Comparison of ENCODE assay signal across 10 mouse cellular contexts in genomic region chr14:51915030-51915429, GRCm38 (mm10). TPM values are rescaled to one million over a fixed set of nuclear protein-coding genes. Genes with fewer than 3 reads are reported as not detected.
DNase-seq lines count a peak whose midpoint lies in the region; ATAC-seq and TF ChIP-seq lines count a peak whose summit lies in the region.
"Had no signal": no experiment of that assay in that cellular context is flagged by ENCODE, and none has a peak within 500 bp of the region (broad histone marks: within the 10 kb centered on the region; RNA-seq: fewer than 3 reads in every experiment).

No protein-coding gene starts in this region.

- H3K36me3 ChIP-seq in lung, embryonic 14.5 days (ENCODE audit: insufficient read depth): no peaks in the 10 kb centered on the region
- H3K36me3 ChIP-seq in heart, embryonic 10.5 days: peaks cover 12% of the 10 kb centered on the region
- H3K36me3 ChIP-seq in neural tube, embryonic 14.5 days (ENCODE audit: control insufficient read depth, insufficient read depth, low read length): no peaks in the 10 kb centered on the region
- 0 out of 2 replicates have a peak, but pooled peaks cover 5% of the 10 kb centered on the region for H3K36me3 ChIP-seq in intestine, postnatal 0 days (ENCODE audit: control insufficient read depth, insufficient read depth)

- no peaks in the 10 kb centered on the region for H3K9me3 ChIP-seq in lung, embryonic 14.5 days (ENCODE audit: low read depth, low read length)
- no peaks in the 10 kb centered on the region for H3K9me3 ChIP-seq in heart, embryonic 10.5 days
- no peaks in the 10 kb centered on the region for H3K9me3 ChIP-seq in neural tube, embryonic 14.5 days (ENCODE audit: control insufficient read depth, low read length)
- H3K9me3 ChIP-seq in intestine, postnatal 0 days (ENCODE audit: control insufficient read depth): no peaks in the 10 kb centered on the region

- 0 out of 2 replicates have a peak overlapping the region, but pooled peaks have one; percentile 22 for H3K27ac ChIP-seq in lung, embryonic 14.5 days (ENCODE audit: low read depth)
- peak overlapping the region; percentile 90 for H3K27ac ChIP-seq in heart, embryonic 10.5 days
- H3K27ac ChIP-seq in neural tube, embryonic 14.5 days (ENCODE audit: low read depth, low read length): peak overlapping the region; percentile 49
- no peak overlapping the region for H3K27ac ChIP-seq in intestine, postnatal 0 days (ENCODE audit: low read depth, low read length)
- H3K27ac ChIP-seq: macrophage had no signal

- H3K4me2 ChIP-seq in lung, embryonic 14.5 days: no peak overlapping the region
- H3K4me2 ChIP-seq in neural tube, embryonic 14.5 days (ENCODE audit: low read depth, low read length): no peak overlapping the region
- no peak overlapping the region for H3K4me2 ChIP-seq in intestine, postnatal 0 days (replicated peaks; ENCODE audit: low read depth)

- TF ChIP-seq CTCF in lung, embryonic 14.5 days (IDR thresholded peaks at IDR 0.05; ENCODE audit: low read depth): no peak
- no peak for TF ChIP-seq CTCF in intestine, postnatal 0 days (IDR thresholded peaks at IDR 0.05; ENCODE audit: low read depth)

- peaks cover 6% of the 10 kb centered on the region for H3K4me1 ChIP-seq in lung, embryonic 14.5 days (ENCODE audit: insufficient read depth)
- peaks cover 28% of the 10 kb centered on the region for H3K4me1 ChIP-seq in heart, embryonic 10.5 days
- H3K4me1 ChIP-seq in neural tube, embryonic 14.5 days (ENCODE audit: control insufficient read depth, insufficient read depth, low read length): no peaks in the 10 kb centered on the region
- H3K4me1 ChIP-seq in intestine, postnatal 0 days (replicated peaks; ENCODE audit: control insufficient read depth, insufficient read depth, low read length): no peaks in the 10 kb centered on the region; the same call in 1 of the 2 replicates

- no peaks in the 10 kb centered on the region for H3K27me3 ChIP-seq in lung, embryonic 14.5 days (ENCODE audit: insufficient read depth, low read length)
- peaks cover 8% of the 10 kb centered on the region; the same call in 1 of the 2 replicates for H3K27me3 ChIP-seq in heart, embryonic 10.5 days (ENCODE audit: insufficient read depth, poor library complexity, severe bottlenecking)
- no peaks in the 10 kb centered on the region for H3K27me3 ChIP-seq in neural tube, embryonic 14.5 days (ENCODE audit: control insufficient read depth, insufficient read depth, low read length)
- H3K27me3 ChIP-seq in intestine, postnatal 0 days (replicated peaks; ENCODE audit: control insufficient read depth, insufficient read depth, low read length): no peaks in the 10 kb centered on the region

- no peak overlapping the region for H3K9ac ChIP-seq in lung, embryonic 14.5 days
- no peak overlapping the region for H3K9ac ChIP-seq in neural tube, embryonic 14.5 days (replicated peaks; ENCODE audit: low read depth, low read length)
- no peak overlapping the region for H3K9ac ChIP-seq in intestine, postnatal 0 days (ENCODE audit: low read depth, low read length)

- peak; percentile 61 for DNase-seq in adrenal gland, adult 2 months
- no peak for DNase-seq in adrenal gland, postnatal 4 days (ENCODE audit: low spot score in 2 of 2)
- no peak for DNase-seq in lung, embryonic 14.5 days
- DNase-seq in lung, postnatal 4 days: no peak
- DNase-seq in heart, embryonic 10.5 days (ENCODE audit: low spot score): no peak
- no peak for DNase-seq in embryo, embryonic 10.5 days (ENCODE audit: low spot score)

- ATAC-seq in lung, embryonic 14.5 days (ENCODE audit: insufficient read depth): no peak
- no peak for ATAC-seq in neural tube, embryonic 14.5 days (ENCODE audit: low read depth)
- no peak for ATAC-seq in intestine, postnatal 0 days

- no peak overlapping the region for H3K4me3 ChIP-seq in lung, embryonic 14.5 days (ENCODE audit: low read depth, low read length)
- H3K4me3 ChIP-seq in heart, embryonic 10.5 days: no peak overlapping the region
- no peak overlapping the region for H3K4me3 ChIP-seq in neural tube, embryonic 14.5 days (ENCODE audit: low read depth, low read length)
- no peak overlapping the region for H3K4me3 ChIP-seq in intestine, postnatal 0 days (ENCODE audit: low read depth, low read length)

- 12% methylated on average over 3 of the region's 3 CpGs for WGBS in lung, embryonic 14.5 days
- WGBS in heart, embryonic 10.5 days: 12% methylated on average over 3 of the region's 3 CpGs
- WGBS in neural tube, embryonic 14.5 days: 27% methylated on average over 3 of the region's 3 CpGs
- 31% methylated on average over 3 of the region's 3 CpGs for whole genome bisulfite sequencing in intestine, postnatal 0 days

RNA-seq across cellular contexts. Expression of gene Ndrg2, which starts 1.1 kb away (rescaled TPM):
- total RNA-seq in adrenal gland, adult 2 months (2021): 100 to 1,000 TPM; 223 to 343 TPM
- 390 and 417 TPM in 2 replicates for polyA plus RNA-seq in adrenal gland, adult 2 months (2012; rRNA removed)
- 100 to 1,000 TPM; 155 to 181 TPM for total RNA-seq in adrenal gland, postnatal 4 days (2021)
- polyA plus RNA-seq in lung, embryonic 14.5 days (2014; fragmentation: Nextera tagmentation; extraction: Ambion mirVana): 22.7 and 24.0 TPM in 2 replicates
- 92.7 and 155 TPM in 2 replicates for polyA plus RNA-seq in heart, embryonic 10.5 days (2016; fragmentation: Nextera tagmentation; extraction: Ambion mirVana)
- polyA plus RNA-seq in neural tube, embryonic 14.5 days (2014; fragmentation: Nextera tagmentation; extraction: Ambion mirVana): 168 and 194 TPM in 2 replicates
- 24.9 and 27.1 TPM in 2 replicates for polyA plus RNA-seq in intestine, postnatal 0 days (2015; fragmentation: Nextera tagmentation; extraction: Ambion mirVana)
- polyA plus RNA-seq: macrophage had no signal

RNA-seq across cellular contexts. Expression of gene Tppp2, which starts 3.2 kb away (rescaled TPM):
- total RNA-seq in adrenal gland, adult 2 months (2021): not detected
- polyA plus RNA-seq in adrenal gland, adult 2 months (2012; rRNA removed): not detected in 2 replicates
- total RNA-seq in adrenal gland, postnatal 4 days (2021): not detected
- not detected in 2 replicates for polyA plus RNA-seq in lung, embryonic 14.5 days (2014; fragmentation: Nextera tagmentation; extraction: Ambion mirVana)
- polyA plus RNA-seq in heart, embryonic 10.5 days (2016; fragmentation: Nextera tagmentation; extraction: Ambion mirVana): not detected in 2 replicates
- not detected in 2 replicates for polyA plus RNA-seq in neural tube, embryonic 14.5 days (2014; fragmentation: Nextera tagmentation; extraction: Ambion mirVana)
- polyA plus RNA-seq in intestine, postnatal 0 days (2015; fragmentation: Nextera tagmentation; extraction: Ambion mirVana): not detected in 2 replicates
- polyA plus RNA-seq: kidney, embryonic 14.5 days; macrophage had no signal

RNA-seq across cellular contexts. Expression of gene Rnase13, which starts 7.5 kb away (rescaled TPM):
- not detected for total RNA-seq in adrenal gland, adult 2 months (2021)
- not detected in 2 replicates for polyA plus RNA-seq in adrenal gland, adult 2 months (2012; rRNA removed)
- total RNA-seq in adrenal gland, postnatal 4 days (2021): not detected
- polyA plus RNA-seq in lung, embryonic 14.5 days (2014; fragmentation: Nextera tagmentation; extraction: Ambion mirVana): not detected in 2 replicates
- not detected in 2 replicates for polyA plus RNA-seq in heart, embryonic 10.5 days (2016; fragmentation: Nextera tagmentation; extraction: Ambion mirVana)
- polyA plus RNA-seq in neural tube, embryonic 14.5 days (2014; fragmentation: Nextera tagmentation; extraction: Ambion mirVana): not detected in 2 replicates
- polyA plus RNA-seq in intestine, postnatal 0 days (2015; fragmentation: Nextera tagmentation; extraction: Ambion mirVana): not detected in 2 replicates
- polyA plus RNA-seq: kidney, embryonic 14.5 days; macrophage had no signal

RNA-seq across cellular contexts. Expression of gene Slc39a2, which starts 22.3 kb away (rescaled TPM):
- under 1 TPM; 0.45 to 0.58 TPM for total RNA-seq in adrenal gland, adult 2 months (2021)
- 0.48 and 0.61 TPM in 2 replicates for polyA plus RNA-seq in adrenal gland, adult 2 months (2012; rRNA removed)
- total RNA-seq in adrenal gland, postnatal 4 days (2021): under 1 TPM; 0.82 to 0.95 TPM
- 0.07 and 0.42 TPM in 2 replicates for polyA plus RNA-seq in lung, embryonic 14.5 days (2014; fragmentation: Nextera tagmentation; extraction: Ambion mirVana)
- polyA plus RNA-seq in heart, embryonic 10.5 days (2016; fragmentation: Nextera tagmentation; extraction: Ambion mirVana): 0.53 and 0.63 TPM in 2 replicates
- 1.6 and 1.9 TPM in 2 replicates for polyA plus RNA-seq in neural tube, embryonic 14.5 days (2014; fragmentation: Nextera tagmentation; extraction: Ambion mirVana)
- 0.38 and 0.57 TPM in 2 replicates for polyA plus RNA-seq in intestine, postnatal 0 days (2015; fragmentation: Nextera tagmentation; extraction: Ambion mirVana)

RNA-seq across cellular contexts. Expression of gene Mettl17, which starts 30.4 kb away (rescaled TPM):
- 10 to 100 TPM; 31.0 to 33.4 TPM for total RNA-seq in adrenal gland, adult 2 months (2021)
- polyA plus RNA-seq in adrenal gland, adult 2 months (2012; rRNA removed): 48.8 and 99.4 TPM in 2 replicates
- total RNA-seq in adrenal gland, postnatal 4 days (2021): 10 to 100 TPM; 37.5 to 44.2 TPM
- 32.4 and 38.4 TPM in 2 replicates for polyA plus RNA-seq in lung, embryonic 14.5 days (2014; fragmentation: Nextera tagmentation; extraction: Ambion mirVana)
- polyA plus RNA-seq in heart, embryonic 10.5 days (2016; fragmentation: Nextera tagmentation; extraction: Ambion mirVana): 40.0 and 45.1 TPM in 2 replicates
- polyA plus RNA-seq in neural tube, embryonic 14.5 days (2014; fragmentation: Nextera tagmentation; extraction: Ambion mirVana): 69.8 and 99.4 TPM in 2 replicates
- polyA plus RNA-seq in intestine, postnatal 0 days (2015; fragmentation: Nextera tagmentation; extraction: Ambion mirVana): 16.9 and 19.7 TPM in 2 replicates
